Mouse (Mus musculus) naive thymus-derived CD4-positive, alpha-beta T cell, adult 2 months (primary cell): ENCODE data around the gene Ociad2.
"Not testable (repeated sequence)": the region's sequence is repeated elsewhere in the genome, so short reads cannot be mapped to it uniquely, and the experiment has no call there.

Experiments
- DNase-seq: peaks from one replicate; pipeline ENCODE4 v3.0.0-alpha.2; 2011; ENCODE audit warnings: low read depth

Ociad2 gene

GRCm38 (mm10) chr5:73353519-73353918 is 12.7 kb upstream of the Ociad2 start:
- DNase-seq = no peak

DNA sequence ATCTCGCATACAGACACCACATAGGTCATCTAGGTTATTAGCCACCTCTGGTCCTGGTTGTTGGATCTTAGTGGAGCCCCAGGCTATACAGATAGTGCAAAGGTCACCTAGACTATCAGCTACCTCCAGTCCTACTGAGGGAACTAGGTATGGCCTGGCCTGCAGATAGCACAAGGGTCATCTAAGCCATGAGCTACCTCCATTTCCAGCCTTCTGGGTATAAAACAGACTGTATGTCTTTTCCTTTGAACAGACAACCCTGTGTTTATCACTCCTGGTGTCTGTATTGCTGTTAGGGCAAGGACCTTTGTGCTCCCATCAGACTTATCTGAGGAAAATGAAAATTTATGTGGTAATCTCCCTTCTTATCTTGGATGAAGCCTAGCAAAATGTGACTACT is 11.0 kb upstream of the Ociad2 start:
- DNase-seq = no peak

GRCm38 (mm10) chr5:73349514-73349913 is 8.7 kb upstream of the Ociad2 start:
- DNase-seq = no peak

GRCm38 (mm10) chr5:73345254-73345653 is 4.4 kb upstream of the Ociad2 start:
- DNase-seq = no peak

DNA sequence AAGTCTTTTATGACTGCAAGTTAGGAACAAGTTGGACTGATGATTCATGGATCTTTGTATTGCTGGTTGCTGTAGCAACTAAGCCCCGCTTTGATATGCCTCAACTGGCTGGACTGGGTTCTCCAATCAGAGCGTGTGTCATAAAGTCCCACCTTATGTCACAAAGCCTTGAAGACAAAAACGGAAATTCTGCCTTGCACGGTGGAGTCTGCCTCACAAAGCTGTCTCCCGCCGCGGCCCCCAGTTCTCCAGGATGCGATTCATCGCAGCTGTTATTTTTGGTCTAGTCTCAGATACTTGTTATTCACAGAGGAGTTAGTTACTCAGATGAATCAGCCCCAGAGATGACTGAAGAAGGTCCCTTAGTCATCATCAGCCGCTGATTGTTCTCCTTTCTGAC is 3.5 kb upstream of the Ociad2 start:
- DNase-seq = peak; percentile 14

GRCm38 (mm10) chr5:73342701-73343355 is 2.0 kb upstream of the Ociad2 start:
- no peak for DNase-seq

- DNase-seq = no peak
Measured at GRCm38 (mm10) chr5:73339779-73340722, 777 bp downstream of the Ociad2 start.

GRCm38 (mm10) chr5:73338832-73339163 is 2.0 kb downstream of the Ociad2 start:
- DNase-seq = no peak

DNA sequence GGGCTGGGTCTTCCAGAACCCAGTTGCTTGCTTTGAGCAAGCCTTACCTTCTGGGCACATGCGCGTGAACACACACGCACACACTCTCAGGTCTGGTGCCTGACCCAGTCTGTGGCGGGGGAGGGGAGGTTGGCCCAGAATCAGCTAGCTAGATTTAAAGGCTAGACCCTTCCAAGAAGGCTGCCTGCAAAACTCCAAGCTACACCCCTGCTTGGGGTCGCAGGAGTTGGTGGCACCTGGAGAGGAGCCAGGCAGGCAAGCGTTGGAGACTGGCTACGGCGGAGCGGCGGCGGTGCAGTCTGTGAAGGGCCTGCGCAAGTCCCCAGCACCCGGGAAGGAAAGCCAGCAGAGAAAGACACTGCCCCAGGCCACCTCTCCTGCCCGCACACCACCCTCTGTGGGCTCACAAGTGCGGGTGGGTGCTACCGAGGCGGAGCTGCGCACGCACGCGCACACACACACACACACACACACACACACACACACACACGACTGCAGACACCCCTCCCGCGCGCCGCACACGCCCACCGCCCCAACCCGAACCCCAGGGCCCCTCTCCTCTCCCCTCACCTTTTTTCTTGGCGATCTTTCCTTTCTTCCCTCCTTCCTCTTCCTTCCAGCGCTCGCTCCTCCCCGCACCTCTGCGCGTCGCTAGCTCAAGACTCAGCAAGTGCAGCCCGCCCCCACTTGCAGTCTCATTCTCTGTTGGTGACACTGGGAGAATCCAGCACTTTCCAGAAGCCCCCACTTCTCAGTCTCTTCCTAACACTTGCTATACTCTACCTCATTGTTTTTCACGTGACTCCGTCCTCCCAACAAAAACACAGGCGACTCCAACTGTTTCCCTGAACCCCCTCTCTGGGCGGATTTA is 2.6 kb downstream of the Ociad2 start:
- DNase-seq = peak; percentile 13

- DNase-seq = no peak
Measured at GRCm38 (mm10) chr5:73336448-73336847, 4.4 kb downstream of the Ociad2 start.

DNA sequence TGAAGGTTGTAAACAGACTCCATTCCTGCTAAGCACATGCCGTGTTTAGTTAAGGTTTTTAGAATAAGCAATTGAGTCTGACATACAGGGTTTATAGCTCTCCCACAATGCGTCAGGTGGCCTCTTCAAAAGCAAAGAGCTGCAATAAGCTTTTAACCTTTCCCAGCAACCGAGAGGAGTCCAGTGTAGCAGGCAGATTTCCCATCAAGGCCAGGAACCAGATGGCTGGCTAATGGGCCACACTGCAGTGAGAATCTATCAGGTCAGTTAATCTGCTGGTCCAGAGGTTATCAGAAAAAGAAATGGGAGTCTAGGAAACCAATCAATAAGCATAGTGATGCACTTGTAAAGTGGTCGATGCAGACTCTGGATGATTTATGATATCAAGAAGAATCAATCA is 9.8 kb downstream of the Ociad2 start:
- DNase-seq = no peak

GRCm38 (mm10) chr5:73324526-73325170 is 16.2 kb downstream of the Ociad2 start:
- no peak for DNase-seq

DNA sequence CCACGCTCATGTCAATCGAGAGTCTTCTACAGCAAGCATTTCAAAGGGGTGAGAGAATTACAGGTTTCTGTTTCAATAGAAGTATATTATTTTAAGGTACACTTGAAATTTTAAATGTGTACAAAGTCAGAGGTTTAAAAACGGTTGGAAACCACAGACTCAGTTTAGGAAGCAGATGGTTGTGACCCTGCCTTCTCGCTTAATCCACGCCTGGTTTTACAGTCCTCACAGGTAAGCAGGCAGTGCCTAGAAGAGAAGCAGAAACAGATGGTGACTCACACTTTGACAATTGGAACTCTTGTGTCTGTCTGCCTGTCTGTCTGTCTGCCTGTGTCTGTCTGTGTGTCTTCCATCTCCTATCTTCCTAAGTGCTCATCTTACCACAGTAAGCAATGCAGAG is 17.2 kb downstream of the Ociad2 start:
- no peak for DNase-seq

DNA sequence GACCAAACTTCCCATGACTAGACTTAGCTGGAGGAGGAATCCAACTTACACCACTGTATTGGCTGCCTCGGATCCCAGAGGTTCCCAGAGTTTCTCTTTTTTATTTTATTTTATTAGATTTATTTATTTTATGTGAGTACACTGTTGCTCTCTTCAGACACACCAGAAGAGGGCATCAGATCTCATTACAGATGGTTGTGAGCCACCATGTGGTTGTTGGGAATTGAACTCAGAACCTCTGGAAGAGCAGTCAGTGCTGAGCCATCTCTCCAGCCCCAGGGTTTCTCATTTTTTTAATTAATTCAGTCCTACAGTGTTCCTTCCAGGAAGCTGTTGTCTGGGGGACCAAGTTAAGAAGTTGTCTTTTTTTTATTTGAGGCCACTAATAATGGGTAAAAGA is 18.1 kb downstream of the Ociad2 start:
- not testable (repeated sequence) for DNase-seq

DNA sequence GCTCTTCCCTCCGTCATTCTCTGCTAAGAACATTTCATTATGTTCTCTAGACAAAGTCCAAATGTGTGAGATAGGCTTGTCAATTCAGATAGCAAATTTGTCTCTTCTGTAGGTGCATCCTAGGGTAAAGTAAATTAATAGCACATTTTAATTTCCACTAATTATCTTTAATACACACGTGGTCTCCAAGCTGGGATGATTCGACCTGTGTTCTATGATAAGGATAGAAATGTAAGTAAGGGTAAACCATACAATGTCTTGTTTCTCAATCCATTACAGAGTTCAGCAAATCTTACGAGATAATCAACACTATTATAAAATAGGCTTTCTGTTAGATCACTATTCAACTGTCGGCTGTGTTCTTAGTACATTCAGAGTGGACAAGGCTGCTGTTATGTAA is 21.5 kb downstream of the Ociad2 start:
- DNase-seq = no peak

DNA sequence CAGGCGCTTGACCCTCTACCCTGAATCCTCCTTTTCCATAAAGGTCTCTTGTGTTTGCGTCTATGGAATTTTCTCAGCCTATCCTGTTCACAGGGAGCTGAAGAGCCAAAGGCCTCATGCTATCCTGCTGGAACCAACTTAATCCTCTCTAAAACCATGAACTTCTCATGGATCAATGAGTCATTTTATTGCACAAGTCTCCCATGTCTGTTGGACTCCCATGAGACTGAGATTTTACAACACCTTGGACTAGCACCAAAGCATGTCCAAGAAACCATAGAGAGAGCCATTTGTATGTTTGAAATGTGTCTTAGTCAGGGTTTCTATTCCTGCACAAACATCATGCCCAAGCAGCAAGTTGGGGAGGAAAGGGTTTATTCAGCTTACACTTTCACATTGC is 26.2 kb downstream of the Ociad2 start:
- DNase-seq = no peak

- DNase-seq = no peak
Measured at GRCm38 (mm10) chr5:73313591-73313990, 27.2 kb downstream of the Ociad2 start.

DNA sequence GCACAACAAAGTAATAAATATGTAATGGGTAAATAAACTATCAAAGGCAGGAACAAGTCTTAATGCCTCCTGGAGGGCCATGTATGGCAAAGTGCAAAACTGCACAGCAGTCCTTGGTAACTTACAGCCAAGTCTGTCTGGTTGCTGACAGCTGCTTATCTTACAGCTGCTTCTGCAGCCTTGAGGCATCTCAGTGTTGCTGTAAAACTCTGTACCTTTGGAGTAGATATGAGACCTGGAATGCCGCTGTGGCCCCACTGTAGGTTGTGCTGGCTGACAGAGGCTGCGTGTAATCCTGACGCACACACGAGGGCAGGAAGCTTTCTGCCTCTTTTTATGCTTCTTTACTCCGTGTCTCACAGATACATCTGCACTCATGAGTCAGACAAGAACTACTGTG is 29.4 kb downstream of the Ociad2 start:
- DNase-seq = no peak

DNA sequence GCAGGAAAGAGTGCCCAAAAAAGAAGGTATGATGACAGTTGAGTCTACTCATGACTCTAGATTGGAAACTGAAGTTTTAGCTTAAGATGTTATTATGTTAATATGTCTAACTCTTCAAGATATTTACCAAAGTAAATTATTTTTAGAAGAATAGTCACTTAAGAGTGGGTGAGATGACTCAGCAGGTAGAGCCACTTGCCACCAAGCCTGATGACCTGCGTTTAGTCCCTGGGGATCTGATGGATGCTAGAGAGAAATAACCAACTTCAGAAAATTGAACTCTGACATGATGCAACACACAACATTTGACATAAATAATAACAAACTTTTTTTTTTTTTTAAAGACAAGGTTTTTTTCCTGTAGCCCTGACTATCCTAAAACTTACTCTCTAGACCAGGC is 30.4 kb downstream of the Ociad2 start:
- no peak for DNase-seq

GRCm38 (mm10) chr5:73309496-73309895 is 31.3 kb downstream of the Ociad2 start:
- no peak for DNase-seq

GRCm38 (mm10) chr5:73307297-73307696 is 33.5 kb downstream of the Ociad2 start:
- DNase-seq = no peak

DNA sequence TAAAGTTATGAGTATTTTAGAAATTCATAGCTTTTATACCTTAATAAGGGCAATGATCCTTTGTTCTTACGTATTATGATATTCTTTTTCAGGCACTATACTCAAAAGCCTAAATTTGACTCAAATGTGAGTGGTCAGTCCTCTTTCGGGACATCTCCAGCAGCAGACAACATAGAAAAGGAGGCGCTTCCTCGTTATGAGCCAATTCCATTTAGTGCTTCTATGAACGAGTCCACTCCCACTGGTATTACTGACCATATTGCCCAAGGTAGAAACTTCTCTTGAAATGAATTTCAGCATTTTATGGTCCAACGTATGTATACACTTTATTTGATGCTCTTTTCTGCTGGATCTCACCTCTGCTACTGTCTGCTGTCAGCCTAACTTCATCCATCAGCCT is 34.3 kb downstream of the Ociad2 start:
- no peak for DNase-seq
